Mouse (Mus musculus) right cerebral cortex, adult 2 months (tissue): Measurements from ENCODE around the gene Cdkn3.
A peak's percentile ranks its signal among the peaks of the same experiment; 100 is the strongest.
"Not testable (repeated sequence)": the region's sequence is repeated elsewhere in the genome, so short reads cannot be mapped to it uniquely, and the experiment has no call there.

ENCODE experiments used
- DNase-seq, 2 experiments: peaks; one replicate each; pipeline ENCODE4 v3.0.0; 2021 to 2022; ENCODE audit warnings: low spot score in 2 of 2

Cdkn3 gene

GRCm38 (mm10) chr14:46783327-46783926 is 23.1 kb downstream of the Cdkn3 start:
- DNase-seq: no peak

- no peak for DNase-seq
Observed at GRCm38 (mm10) chr14:46785247-46785646, 24.9 kb downstream of the Cdkn3 start.

- no peak for DNase-seq
Observed at GRCm38 (mm10) chr14:46787454-46787786, 27.1 kb downstream of the Cdkn3 start.

GRCm38 (mm10) chr14:46787787-46788504 is 27.6 kb downstream of the Cdkn3 start, which contains the start of gene Cnih1:
Cnih1 (minus strand) TSS chr14:46788411.
- peak; percentile 89 to 91 for DNase-seq

GRCm38 (mm10) chr14:46788505-46788901 is 28.2 kb downstream of the Cdkn3 start:
- DNase-seq: no peak

- DNase-seq: no peak
Observed at GRCm38 (mm10) chr14:46790303-46790702, 30.0 kb downstream of the Cdkn3 start.

- no peak for DNase-seq
Observed at GRCm38 (mm10) chr14:46790723-46791122, 30.4 kb downstream of the Cdkn3 start.

GRCm38 (mm10) chr14:46794157-46794556 is 33.8 kb downstream of the Cdkn3 start:
- DNase-seq: no peak

GRCm38 (mm10) chr14:46800684-46801345 is 40.5 kb downstream of the Cdkn3 start:
- DNase-seq: no peak

GRCm38 (mm10) chr14:46803259-46803658 is 42.9 kb downstream of the Cdkn3 start:
- no peak for DNase-seq

- no peak for DNase-seq
Observed at GRCm38 (mm10) chr14:46803791-46804190, 43.5 kb downstream of the Cdkn3 start.

- DNase-seq: no peak
Observed at GRCm38 (mm10) chr14:46806186-46806585, 45.8 kb downstream of the Cdkn3 start.

GRCm38 (mm10) chr14:46807927-46808326 is 47.6 kb downstream of the Cdkn3 start:
- no peak for DNase-seq

GRCm38 (mm10) chr14:46815640-46816039 is 55.3 kb downstream of the Cdkn3 start:
- DNase-seq: no peak

- no peak for DNase-seq
Observed at GRCm38 (mm10) chr14:46816916-46817622, 56.7 kb downstream of the Cdkn3 start.

- DNase-seq: no peak
Observed at GRCm38 (mm10) chr14:46818743-46819142, 58.4 kb downstream of the Cdkn3 start.

GRCm38 (mm10) chr14:46819961-46820360 is 59.6 kb downstream of the Cdkn3 start:
- not testable (repeated sequence) for DNase-seq
